ENCODE assay signal across 14 mouse cellular contexts in genomic region chr6:71082084-71082483, GRCm38 (mm10).
"Had no signal": no experiment of that assay in that cellular context is flagged by ENCODE, and none has a peak within 500 bp of the region (broad histone marks: within the 10 kb centered on the region; RNA-seq: fewer than 3 reads in every experiment).

No protein-coding gene starts in this region.

- H3K4me1 ChIP-seq: intestine, embryonic 15.5 days; liver, embryonic 13.5 days; lung, embryonic 15.5 days; megakaryocyte, embryonic 14.5 days; neural tube, embryonic 12.5 days had no signal

- H3K9me3 ChIP-seq: intestine, embryonic 15.5 days; limb, embryonic 15.5 days; liver, embryonic 13.5 days; lung, embryonic 15.5 days had no signal

- DNase-seq: kidney, adult 18-20 months; liver, embryonic 13.5 days; liver, postnatal 0 days; lung, postnatal 14 days; right cerebral cortex, postnatal 14 days; thymus, adult 18-20 months; thymus, postnatal 25 days had no signal

- H3K4me2 ChIP-seq: intestine, embryonic 15.5 days; limb, embryonic 15.5 days; liver, embryonic 13.5 days; lung, embryonic 15.5 days; midbrain, embryonic 11.5 days; neural tube, embryonic 12.5 days had no signal

- H3K9ac ChIP-seq: intestine, embryonic 15.5 days; limb, embryonic 15.5 days; liver, embryonic 13.5 days; liver, postnatal 0 days; lung, embryonic 15.5 days; neural tube, embryonic 12.5 days had no signal

- ATAC-seq: intestine, embryonic 15.5 days; liver, postnatal 0 days had no signal

- H3K27me3 ChIP-seq: intestine, embryonic 15.5 days; limb, embryonic 15.5 days; liver, embryonic 13.5 days; lung, embryonic 15.5 days; megakaryocyte, embryonic 14.5 days; neural tube, embryonic 12.5 days had no signal

- H3K36me3 ChIP-seq: intestine, embryonic 15.5 days; limb, embryonic 15.5 days; liver, embryonic 13.5 days; lung, embryonic 15.5 days; neural tube, embryonic 12.5 days had no signal

- H3K4me3 ChIP-seq: intestine, embryonic 15.5 days; limb, embryonic 15.5 days; liver, embryonic 13.5 days; lung, embryonic 15.5 days; megakaryocyte, embryonic 14.5 days; neural tube, embryonic 12.5 days had no signal

- H3K27ac ChIP-seq: intestine, embryonic 15.5 days; limb, embryonic 15.5 days; liver, embryonic 13.5 days; lung, embryonic 15.5 days; macrophage; neural tube, embryonic 12.5 days had no signal
